Mouse (Mus musculus) CH12.LX (cell line): ENCODE data around the gene Pkp1.

Source experiments
- BHLHE40 ChIP-seq: IDR thresholded peaks from 2 replicates; pipeline ENCODE4 v1.6.1; 2011; ENCODE audit warnings: mild to moderate bottlenecking, low read depth, low read length, improper control_type of control experiment
- CTCF ChIP-seq, 2 experiments: IDR thresholded peaks in 1 of 2; conservative IDR thresholded peaks in 1 of 2; 2 replicates each; pipeline ENCODE4 v1.5.1; 2011 to 2012; ENCODE audit warnings: low read depth in 2 of 2, low read length in 2 of 2, improper control_type of control experiment in 1 of 2, inconsistent platforms in 1 of 2, mild to moderate bottlenecking in 1 of 2, moderate library complexity in 1 of 2
- E2F4 ChIP-seq: IDR thresholded peaks from 2 replicates; pipeline ENCODE4 v1.6.1; 2011; ENCODE audit warnings: low read depth, low read length, improper control_type of control experiment; ENCODE audit not compliant: insufficient replicate concordance
- ELF1 ChIP-seq: IDR thresholded peaks from 2 replicates; pipeline ENCODE4 v1.6.1; 2014; ENCODE audit warnings: low read depth, mild to moderate bottlenecking, inconsistent platforms, low read length, improper control_type of control experiment
- EP300 ChIP-seq: IDR thresholded peaks from 2 replicates; pipeline ENCODE4 v1.6.1; 2011; ENCODE audit warnings: low read length, improper control_type of control experiment
- MAX ChIP-seq: IDR thresholded peaks from 2 replicates; pipeline ENCODE4 v1.6.1; 2011; ENCODE audit warnings: low read length, improper control_type of control experiment
- MYC ChIP-seq: IDR thresholded peaks from 2 replicates; pipeline ENCODE4 v1.6.1; 2011; ENCODE audit warnings: low read depth, mild to moderate bottlenecking, improper control_type of control experiment, low read length
- NRF1 ChIP-seq: IDR thresholded peaks from 2 replicates; pipeline ENCODE4 v1.6.1; 2014; ENCODE audit warnings: low read depth, mild to moderate bottlenecking, inconsistent platforms, low read length, improper control_type of control experiment, moderate library complexity
- POLR2A ChIP-seq: IDR thresholded peaks from 2 replicates; pipeline ENCODE4 v1.6.1; 2011; ENCODE audit warnings: low read depth, mild to moderate bottlenecking, improper control_type of control experiment, low read length
- TCF12 ChIP-seq: IDR thresholded peaks from 2 replicates; pipeline ENCODE4 v1.6.1; 2014; ENCODE audit warnings: low read depth, mild to moderate bottlenecking, inconsistent platforms, low read length, improper control_type of control experiment
- UBTF ChIP-seq: IDR thresholded peaks from 2 replicates; pipeline ENCODE4 v1.6.1; 2012; ENCODE audit warnings: low read depth, mild to moderate bottlenecking, inconsistent platforms, low read length, improper control_type of control experiment, moderate library complexity
- USF2 ChIP-seq: conservative IDR thresholded peaks from 2 replicates; pipeline ENCODE4 v1.6.1; 2011; ENCODE audit warnings: low read depth, low read length, improper control_type of control experiment

DNA sequence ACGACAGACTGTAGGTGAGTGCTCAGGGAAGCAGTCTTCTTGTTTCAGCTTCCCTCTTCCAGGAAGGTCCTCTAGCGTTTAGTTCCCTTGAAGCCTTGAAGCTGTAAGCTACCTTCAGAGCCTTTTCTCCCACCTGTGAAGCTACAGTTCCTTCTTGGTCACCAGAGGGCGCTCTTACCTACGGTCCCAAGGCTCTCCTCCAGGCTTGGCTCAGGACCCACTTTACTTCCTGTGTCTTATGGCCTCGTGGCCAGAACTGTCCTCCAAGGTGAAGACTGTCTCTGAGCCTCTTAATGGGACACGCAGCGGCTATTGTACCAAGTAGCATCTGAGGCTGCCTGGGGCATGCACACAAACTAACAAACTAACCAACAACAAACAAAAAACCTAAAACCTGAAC lies 26.7 kb upstream of the Pkp1 start:
- TF ChIP-seq NRF1 (no peak), CTCF (conservative IDR thresholded peaks at IDR 0.05 in 1 of 2, IDR thresholded peaks at IDR 0.05 in 1 of 2; ENCODE audit: low read depth in 2 of 2, low read length in 2 of 2) (peak; percentile 88), EP300 (no peak), UBTF (no peak), POLR2A (no peak), USF2 (no peak), MAX (peak; percentile 58), MYC (peak; percentile 80), TCF12 (no peak), ELF1 (peak; percentile 65), BHLHE40 (no peak), E2F4 (no peak)
